Mouse (Mus musculus) heart, adult 8-10 months (tissue): Measurements from ENCODE around the gene Cep112. TPM values are rescaled to one million over a fixed set of nuclear protein-coding genes. Genes with fewer than 3 reads are reported as not detected.

Source experiments
- DNase-seq: peaks from one replicate; pipeline ENCODE4 v3.0.0; 2022; ENCODE audit warnings: low spot score
- total RNA-seq, 4 experiments: library from RNA; stranded (reverse); gene quantifications; 2 replicates each; pipeline ENCODE4 v1.2.4; 2022

The Cep112 gene
- total RNA-seq, 4 experiments from 2014 or later, result 9.3 to 12.4 (median 11.4) TPM

GRCm38 (mm10) chr11:108605301-108605700, 180.3 kb downstream of the Cep112 start:
- DNase-seq, result no peak

- no peak for DNase-seq
These were observed 181.0 kb downstream of the Cep112 start for GRCm38 (mm10) chr11:108606036-108606435.

- no peak for DNase-seq
These were observed 181.8 kb downstream of the Cep112 start for GRCm38 (mm10) chr11:108606836-108607235.

GRCm38 (mm10) chr11:108620628-108621433, 195.8 kb downstream of the Cep112 start:
- DNase-seq, result no peak

DNA sequence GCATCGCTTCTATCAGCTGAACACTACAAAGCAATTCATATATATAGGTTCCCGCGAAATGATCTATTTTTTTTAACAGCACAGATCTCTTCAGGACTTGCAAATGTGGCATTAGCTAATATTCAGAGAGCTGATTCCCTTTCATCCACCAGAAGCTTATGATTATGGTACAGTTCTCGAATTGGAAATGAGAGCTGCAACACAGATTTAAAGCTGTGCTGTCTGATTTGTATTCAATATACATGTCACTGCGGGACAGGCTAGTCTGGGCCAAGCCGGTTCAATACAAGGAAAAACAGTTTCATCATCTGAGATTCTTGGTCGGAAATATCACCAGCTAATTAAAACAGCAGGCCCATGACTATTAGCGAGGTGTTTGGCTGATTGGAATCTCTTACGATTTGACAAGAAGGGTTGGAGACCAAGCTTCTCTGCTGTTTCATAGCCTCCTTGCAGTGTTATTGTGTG, 196.5 kb downstream of the Cep112 start:
- DNase-seq, result no peak

DNA sequence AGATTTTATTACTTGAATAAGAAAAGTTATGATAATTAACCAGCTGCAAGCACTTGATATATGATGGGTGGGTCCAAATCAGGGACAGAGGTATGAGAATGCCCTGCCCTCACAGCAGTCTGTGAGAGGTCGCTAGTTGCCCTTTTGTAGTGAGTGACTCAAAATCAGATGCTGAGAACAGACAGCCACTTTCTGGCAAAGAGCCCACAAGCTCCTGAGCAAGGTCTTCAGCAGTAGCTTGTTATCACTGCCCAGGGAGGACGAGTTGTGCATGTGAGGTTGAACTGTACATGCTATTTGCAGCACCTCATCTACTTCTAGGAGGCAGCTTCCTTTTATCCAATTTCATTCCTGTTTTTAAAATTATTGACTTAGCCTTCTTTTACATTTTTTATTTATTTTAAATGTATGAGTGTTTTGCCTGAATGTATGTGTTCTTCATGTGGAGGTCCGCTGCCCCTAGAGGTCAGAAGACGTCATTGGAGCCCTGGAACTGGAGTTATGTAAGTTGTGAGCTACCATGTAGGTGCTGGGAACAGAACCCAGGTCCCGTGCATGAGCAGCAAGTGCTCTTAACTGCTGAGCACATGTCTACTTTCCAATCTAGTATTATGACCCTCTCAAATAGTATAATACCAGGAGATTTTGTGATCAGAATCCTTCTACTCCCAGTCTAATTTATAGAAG, 200.7 kb downstream of the Cep112 start:
- no peak for DNase-seq

GRCm38 (mm10) chr11:108637780-108638179, 212.8 kb downstream of the Cep112 start:
- DNase-seq, result no peak

GRCm38 (mm10) chr11:108655574-108655973, 230.6 kb downstream of the Cep112 start:
- DNase-seq, result no peak

- DNase-seq, result no peak
These were observed 257.0 kb downstream of the Cep112 start for GRCm38 (mm10) chr11:108682014-108682413.

- DNase-seq, result no peak
These were observed 271.6 kb downstream of the Cep112 start for GRCm38 (mm10) chr11:108696563-108696962.

DNA sequence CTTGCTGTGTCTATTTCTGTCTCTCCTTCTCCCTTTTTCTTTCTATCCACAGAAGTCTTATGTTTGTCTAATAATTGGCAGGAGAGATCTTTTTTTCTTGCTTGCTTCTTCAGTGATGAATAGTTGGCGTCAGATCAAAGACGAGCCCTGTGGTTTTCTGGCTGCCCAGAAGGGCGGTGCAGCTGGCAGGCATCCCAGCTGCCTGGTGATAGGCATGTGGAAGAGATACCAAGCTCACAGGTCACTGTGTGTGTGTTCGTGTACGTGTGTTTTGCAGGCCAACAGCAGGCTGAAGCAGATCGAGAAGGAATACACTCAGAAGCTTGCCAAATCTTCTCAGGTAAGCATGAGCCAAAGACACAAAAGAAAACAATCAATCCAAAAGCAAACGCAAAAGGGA, 327.3 kb downstream of the Cep112 start:
- peak; percentile 68 for DNase-seq

GRCm38 (mm10) chr11:108752765-108753164, 327.8 kb downstream of the Cep112 start:
- no peak for DNase-seq

DNA sequence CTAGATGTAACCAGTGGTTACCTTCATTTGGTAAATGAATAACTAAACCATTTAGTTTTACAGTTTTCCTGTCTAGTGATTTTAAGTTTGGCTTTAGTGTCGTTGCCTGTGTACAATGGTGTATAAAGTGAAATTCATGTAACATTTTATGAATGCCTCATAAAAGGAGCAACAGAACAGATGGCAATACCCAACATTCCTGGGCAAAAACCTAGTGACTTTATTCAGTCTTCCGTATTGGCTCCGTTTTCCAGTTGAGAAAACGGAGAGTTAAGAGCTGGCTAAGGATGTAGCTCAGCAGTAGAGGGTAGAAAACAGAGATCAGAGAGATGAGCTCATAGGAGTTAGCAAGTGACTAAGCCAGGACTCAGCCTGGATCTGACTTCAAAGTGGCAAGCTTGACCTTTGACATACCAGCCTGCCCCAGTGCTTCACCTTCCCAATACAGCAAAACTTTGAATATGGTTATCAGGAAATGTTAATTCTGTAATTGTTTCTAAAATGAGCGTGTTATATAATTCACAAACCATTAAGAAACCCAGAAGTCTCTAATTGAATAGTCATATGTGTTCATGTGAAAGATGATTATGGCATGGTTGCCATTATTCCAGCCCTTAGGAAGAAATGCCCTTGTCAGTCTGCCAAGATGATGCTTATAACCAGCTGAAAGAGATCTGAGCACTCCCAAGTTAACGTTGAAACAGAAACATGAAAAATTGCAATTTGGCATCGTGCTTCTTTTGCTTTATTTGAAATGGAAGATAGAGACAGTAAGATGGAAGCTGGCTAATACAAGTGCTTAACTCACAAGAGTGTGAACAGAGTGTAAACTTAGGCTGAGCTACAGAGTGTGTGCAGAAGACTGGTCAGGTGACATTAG, 328.6 kb downstream of the Cep112 start:
- DNase-seq, result no peak

- DNase-seq, result peak; percentile 20
These were observed 332.2 kb downstream of the Cep112 start for GRCm38 (mm10) chr11:108757211-108757610.

GRCm38 (mm10) chr11:108757626-108758430, 332.8 kb downstream of the Cep112 start:
- no peak for DNase-seq

DNA sequence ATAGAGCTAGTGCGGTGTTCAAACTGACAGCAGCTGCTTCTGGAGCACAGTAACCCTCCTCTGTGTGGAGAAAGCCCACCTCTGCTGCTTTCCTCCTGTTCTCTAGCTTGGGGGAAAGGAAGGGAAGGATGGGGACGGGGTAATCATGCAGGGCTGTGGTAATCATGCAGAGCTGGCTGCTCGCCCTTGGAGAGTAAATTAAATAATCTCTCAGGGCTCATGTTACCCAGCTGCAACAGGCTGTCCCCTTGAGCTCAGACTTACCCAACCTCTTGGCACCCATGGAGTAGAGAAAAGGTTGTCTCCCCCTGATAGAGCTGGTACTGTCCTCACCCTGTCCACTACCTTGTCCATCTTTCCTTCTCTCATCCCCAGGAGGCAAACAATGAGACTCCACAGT, 345.1 kb downstream of the Cep112 start:
- DNase-seq, result no peak

- no peak for DNase-seq
These were observed 349.2 kb downstream of the Cep112 start for GRCm38 (mm10) chr11:108774019-108774670.

GRCm38 (mm10) chr11:108777158-108777557, 352.2 kb downstream of the Cep112 start:
- DNase-seq, result no peak

GRCm38 (mm10) chr11:108780271-108781250, 355.6 kb downstream of the Cep112 start:
- DNase-seq, result peak; percentile 28
